Mouse (Mus musculus) skeletal muscle tissue, adult 2 months (tissue): ENCODE measurements around the gene Eif5b.
"Not testable (repeated sequence)": the region's sequence is repeated elsewhere in the genome, so short reads cannot be mapped to it uniquely, and the experiment has no call there.

Source experiments
- DNase-seq: peaks from one replicate; pipeline ENCODE4 v3.0.0-alpha.2; 2012; ENCODE audit warnings: low read depth, low spot score

The Eif5b gene

GRCm38 (mm10) chr1:37997867-37998266, at the start of gene Eif5b, which contains the start of gene Txndc9:
TSS of gene Eif5b (plus strand) at chr1:37998010.
TSS of gene Txndc9 (minus strand) at chr1:37997893.
- DNase-seq, result peak; percentile 91

- no peak for DNase-seq
These were observed 48.9 kb upstream of the Eif5b start for GRCm38 (mm10) chr1:37948906-37949305.

- DNase-seq, result no peak
These were observed 43.0 kb upstream of the Eif5b start for GRCm38 (mm10) chr1:37954786-37955185.

- no peak for DNase-seq
These were observed 42.6 kb upstream of the Eif5b start for GRCm38 (mm10) chr1:37955251-37955650.

GRCm38 (mm10) chr1:37956690-37957431, 40.9 kb upstream of the Eif5b start:
- DNase-seq, result no peak

- DNase-seq, result no peak
These were observed 40.2 kb upstream of the Eif5b start, which contains the start of gene Lyg1 for GRCm38 (mm10) chr1:37957659-37958058. TSS of gene Lyg1 (minus strand) at chr1:37957759.

GRCm38 (mm10) chr1:37958516-37958915, 39.3 kb upstream of the Eif5b start:
- DNase-seq, result no peak

- DNase-seq, result no peak
These were observed 38.3 kb upstream of the Eif5b start for GRCm38 (mm10) chr1:37959486-37959885.

- no peak for DNase-seq
These were observed 32.2 kb upstream of the Eif5b start for GRCm38 (mm10) chr1:37965571-37965970.

GRCm38 (mm10) chr1:37968746-37969145, 29.1 kb upstream of the Eif5b start:
- DNase-seq, result no peak

GRCm38 (mm10) chr1:37971520-37971919, 26.3 kb upstream of the Eif5b start:
- DNase-seq, result no peak

- DNase-seq, result not testable (repeated sequence)
These were observed 21.1 kb upstream of the Eif5b start for GRCm38 (mm10) chr1:37976666-37977065.

GRCm38 (mm10) chr1:37977303-37977702, 20.5 kb upstream of the Eif5b start:
- DNase-seq, result no peak

- DNase-seq, result no peak
These were observed 13.5 kb upstream of the Eif5b start for GRCm38 (mm10) chr1:37984326-37984725.

- no peak for DNase-seq
These were observed 12.0 kb upstream of the Eif5b start for GRCm38 (mm10) chr1:37985764-37986323.

- no peak for DNase-seq
These were observed 10.0 kb upstream of the Eif5b start for GRCm38 (mm10) chr1:37987856-37988255.

- DNase-seq, result no peak
These were observed 1.6 kb upstream of the Eif5b start for GRCm38 (mm10) chr1:37996226-37996625.

GRCm38 (mm10) chr1:37996877-37997484, 829 bp upstream of the Eif5b start:
- DNase-seq, result peak; percentile 99

GRCm38 (mm10) chr1:37998371-37999199, 775 bp downstream of the Eif5b start:
- no peak for DNase-seq

GRCm38 (mm10) chr1:37999552-37999951, 1.7 kb downstream of the Eif5b start:
- no peak for DNase-seq

GRCm38 (mm10) chr1:38000844-38001243, 3.0 kb downstream of the Eif5b start:
- no peak for DNase-seq

GRCm38 (mm10) chr1:38001956-38002355, 4.1 kb downstream of the Eif5b start:
- no peak for DNase-seq
